Mouse (Mus musculus) kidney, embryonic 15.5 days (tissue): ENCODE measurements at regions not wholly inside any gene's neighbourhood (a gene's known extent, or its start where the extent isn't known, plus 50 kb on each side); places are given as distances from the start of the nearest gene placed in this dataset.

Experiments used
- ATAC-seq: fragments of 200-750 bp; cut with Nextera tagmentation; replicated peaks from 2 replicates; pipeline ENCODE4 v1.8.0; 2017; ENCODE audit warnings: moderate TSS enrichment; ENCODE audit not compliant: low FRiP score
- H3K27ac ChIP-seq: fragments of 300-500 bp; sonication (generic); 2 replicates; pipeline ENCODE4 v1.5.1; 2015; ENCODE audit warnings: mild to moderate bottlenecking, inconsistent platforms
- H3K27me3 ChIP-seq: fragments of 300-500 bp; sonication (generic); 2 replicates; pipeline ENCODE4 v1.6.1; 2015; ENCODE audit warnings: inconsistent platforms
- H3K36me3 ChIP-seq: fragments of 300-500 bp; sonication (generic); 2 replicates; pipeline ENCODE4 v1.6.1; 2015; ENCODE audit warnings: inconsistent platforms
- H3K4me1 ChIP-seq: fragments of 300-500 bp; sonication (generic); 2 replicates; pipeline ENCODE4 v1.6.1; 2015; ENCODE audit warnings: inconsistent platforms
- H3K4me2 ChIP-seq: fragments of 300-500 bp; sonication (generic); 2 replicates; pipeline ENCODE4 v1.6.1; 2015; ENCODE audit warnings: moderate library complexity, mild to moderate bottlenecking, inconsistent platforms
- H3K4me3 ChIP-seq: fragments of 300-500 bp; sonication (generic); replicated peaks from 2 replicates; pipeline ENCODE4 v1.5.1; 2015; ENCODE audit warnings: mild to moderate bottlenecking, inconsistent platforms
- H3K9ac ChIP-seq: fragments of 300-500 bp; sonication (generic); 2 replicates; pipeline ENCODE4 v1.6.1; 2015; ENCODE audit warnings: mild to moderate bottlenecking, inconsistent platforms
- H3K9me3 ChIP-seq: fragments of 300-500 bp; sonication (generic); replicated peaks from 2 replicates; pipeline ENCODE4 v1.6.1; 2016; ENCODE audit warnings: inconsistent platforms
- WGBS: fragments of 180-500 bp; shearing (Covaris S2); methylation state at CpG from one replicate; pipeline ENCODE4 v1.1.7; 2015; ENCODE audit warnings: mixed read lengths; 5-methylcytosine and 5-hydroxymethylcytosine counted together

- Histone ChIP-seq H3K27me3 (no peaks in the 10 kb centered on the region), H3K4me1 (no peaks in the 10 kb centered on the region), H3K4me2 (no peak overlapping the region), H3K9me3 (no peaks in the 10 kb centered on the region), H3K9ac (no peak overlapping the region), H3K36me3 (no peaks in the 10 kb centered on the region), H3K4me3 (no peak overlapping the region), H3K27ac (no peak overlapping the region)
- 72% methylated on average over 3 of the region's 3 CpGs for WGBS
- ATAC-seq: no peak
Observed at GRCm38 (mm10) chr3:15186731-15187130, 145.4 kb downstream of the Gm9733 start.

DNA sequence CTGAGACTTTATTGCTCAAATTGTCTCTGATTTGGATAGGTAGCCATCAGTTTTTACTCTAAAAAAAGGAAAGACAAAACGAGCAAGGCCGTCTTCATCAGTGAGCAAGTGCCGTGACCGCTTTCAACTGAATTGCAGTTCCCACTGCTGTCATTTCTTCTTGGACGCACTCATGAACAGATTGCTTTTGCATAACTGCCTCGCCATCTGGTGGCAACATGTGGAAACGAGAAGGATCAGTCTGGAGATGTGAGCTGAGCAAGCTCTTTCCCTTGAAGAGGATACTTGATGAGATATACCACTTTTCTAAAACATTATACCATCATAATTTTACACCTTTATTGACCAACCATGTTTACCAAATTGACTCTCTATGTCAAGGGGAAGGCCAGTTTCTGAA, 137.7 kb downstream of the Gm9733 start:
- no peaks in the 10 kb centered on the region for H3K27me3 ChIP-seq
- no peaks in the 10 kb centered on the region for H3K36me3 ChIP-seq
- H3K4me2 ChIP-seq: no peak overlapping the region
- H3K4me1 ChIP-seq: no peaks in the 10 kb centered on the region
- no peaks in the 10 kb centered on the region for H3K9me3 ChIP-seq
- H3K9ac ChIP-seq: no peak overlapping the region
- H3K27ac ChIP-seq: no peak overlapping the region
- no peak overlapping the region for H3K4me3 ChIP-seq
- ATAC-seq: peak; percentile 82; the same call in 1 of the 2 replicates
- WGBS: 7% methylated on average over 7 of the region's 7 CpGs

DNA sequence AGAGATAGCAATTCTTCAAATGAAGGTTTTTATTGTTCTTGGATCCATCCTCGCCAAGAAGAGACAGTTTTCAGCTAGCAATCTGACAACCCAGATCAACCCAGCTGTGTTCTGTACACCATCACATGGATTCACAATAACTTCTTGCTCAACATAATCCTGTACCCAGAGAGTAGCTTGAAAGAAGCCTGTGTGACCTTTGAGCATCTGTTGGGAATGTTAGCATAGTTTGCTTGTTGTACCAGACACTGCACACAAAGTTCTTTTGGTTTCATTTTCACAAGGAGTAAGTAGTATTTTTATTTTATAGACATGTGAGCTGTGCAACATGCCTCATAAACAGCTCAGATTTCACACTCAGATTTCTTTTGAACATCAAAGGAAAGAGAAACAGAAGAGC, 136.0 kb downstream of the Gm9733 start:
- ATAC-seq: no peak
- Histone ChIP-seq H3K9me3 (no peaks in the 10 kb centered on the region), H3K36me3 (no peaks in the 10 kb centered on the region), H3K27ac (no peak overlapping the region), H3K4me3 (no peak overlapping the region), H3K9ac (no peak overlapping the region), H3K27me3 (no peaks in the 10 kb centered on the region), H3K4me2 (no peak overlapping the region), H3K4me1 (no peaks in the 10 kb centered on the region)
- 54% methylated on average over 1 of the region's 1 CpGs for WGBS

- 86% methylated on average over 3 of the region's 3 CpGs for WGBS
- H3K27me3 ChIP-seq: no peaks in the 10 kb centered on the region
- no peak overlapping the region for H3K9ac ChIP-seq
- H3K4me3 ChIP-seq: no peak overlapping the region
- H3K4me2 ChIP-seq: no peak overlapping the region
- no peaks in the 10 kb centered on the region for H3K9me3 ChIP-seq
- no peaks in the 10 kb centered on the region for H3K36me3 ChIP-seq
- no peak overlapping the region for H3K27ac ChIP-seq
- no peak for ATAC-seq
- no peaks in the 10 kb centered on the region for H3K4me1 ChIP-seq
Observed at GRCm38 (mm10) chr3:15198086-15198485, 134.0 kb downstream of the Gm9733 start.

DNA sequence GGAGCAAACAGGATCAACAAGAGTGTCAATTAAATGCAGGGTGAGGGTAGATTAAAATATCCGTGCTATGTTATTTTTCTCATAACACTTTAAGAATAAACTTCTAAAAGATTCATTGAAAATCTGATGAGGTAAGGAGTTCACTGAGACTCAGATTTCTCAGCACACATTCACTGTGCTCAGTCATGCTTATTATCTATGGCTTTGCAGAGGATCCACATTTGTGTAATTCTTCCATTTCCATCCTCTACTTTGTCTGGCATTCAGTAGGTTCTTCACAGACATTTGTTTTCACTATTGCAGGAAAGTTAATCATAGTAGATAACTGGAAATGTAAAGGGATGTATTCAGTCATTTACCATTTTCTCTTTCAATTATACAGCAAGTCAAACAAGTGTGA, 131.8 kb downstream of the Gm9733 start:
- no peak overlapping the region for H3K27ac ChIP-seq
- H3K4me1 ChIP-seq: no peaks in the 10 kb centered on the region
- 67% methylated on average over 1 of the region's 1 CpGs for WGBS
- no peaks in the 10 kb centered on the region for H3K36me3 ChIP-seq
- no peak overlapping the region for H3K4me2 ChIP-seq
- no peak overlapping the region for H3K4me3 ChIP-seq
- no peaks in the 10 kb centered on the region for H3K9me3 ChIP-seq
- H3K9ac ChIP-seq: no peak overlapping the region
- no peaks in the 10 kb centered on the region for H3K27me3 ChIP-seq
- no peak for ATAC-seq

DNA sequence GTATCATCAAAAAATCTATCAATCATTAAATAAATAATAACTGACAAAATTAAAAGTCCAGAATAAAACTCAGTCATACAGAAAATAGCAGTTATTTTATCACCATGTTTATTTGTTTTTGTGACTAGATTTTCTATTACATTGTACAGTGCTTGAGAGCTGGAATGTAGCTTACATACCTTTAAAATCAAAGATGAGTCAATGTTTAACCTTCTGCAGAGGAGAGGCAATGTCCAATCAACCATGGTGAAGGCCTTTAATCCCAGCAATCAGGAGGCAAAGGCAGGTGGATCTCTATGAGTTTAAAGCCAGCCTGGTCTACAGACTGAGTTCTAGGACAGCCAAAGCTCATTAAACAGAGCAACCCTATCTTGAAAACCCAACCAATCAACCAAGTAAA, 131.1 kb downstream of the Gm9733 start:
- H3K4me2 ChIP-seq: no peak overlapping the region
- ATAC-seq: 0 out of 2 replicates have a peak, but pooled peaks have one; percentile 54
- H3K27ac ChIP-seq: no peak overlapping the region
- H3K9me3 ChIP-seq: no peaks in the 10 kb centered on the region
- no peaks in the 10 kb centered on the region for H3K36me3 ChIP-seq
- H3K27me3 ChIP-seq: no peaks in the 10 kb centered on the region
- no peaks in the 10 kb centered on the region for H3K4me1 ChIP-seq
- H3K9ac ChIP-seq: no peak overlapping the region
- H3K4me3 ChIP-seq: no peak overlapping the region

GRCm38 (mm10) chr3:15202760-15203159, 129.3 kb downstream of the Gm9733 start:
- no peak overlapping the region for H3K4me3 ChIP-seq
- no peak overlapping the region for H3K9ac ChIP-seq
- H3K27ac ChIP-seq: no peak overlapping the region
- ATAC-seq: no peak
- no peaks in the 10 kb centered on the region for H3K9me3 ChIP-seq
- 77% methylated on average over 7 of the region's 7 CpGs for WGBS
- H3K4me1 ChIP-seq: no peaks in the 10 kb centered on the region
- H3K36me3 ChIP-seq: no peaks in the 10 kb centered on the region
- H3K4me2 ChIP-seq: no peak overlapping the region
- no peaks in the 10 kb centered on the region for H3K27me3 ChIP-seq

DNA sequence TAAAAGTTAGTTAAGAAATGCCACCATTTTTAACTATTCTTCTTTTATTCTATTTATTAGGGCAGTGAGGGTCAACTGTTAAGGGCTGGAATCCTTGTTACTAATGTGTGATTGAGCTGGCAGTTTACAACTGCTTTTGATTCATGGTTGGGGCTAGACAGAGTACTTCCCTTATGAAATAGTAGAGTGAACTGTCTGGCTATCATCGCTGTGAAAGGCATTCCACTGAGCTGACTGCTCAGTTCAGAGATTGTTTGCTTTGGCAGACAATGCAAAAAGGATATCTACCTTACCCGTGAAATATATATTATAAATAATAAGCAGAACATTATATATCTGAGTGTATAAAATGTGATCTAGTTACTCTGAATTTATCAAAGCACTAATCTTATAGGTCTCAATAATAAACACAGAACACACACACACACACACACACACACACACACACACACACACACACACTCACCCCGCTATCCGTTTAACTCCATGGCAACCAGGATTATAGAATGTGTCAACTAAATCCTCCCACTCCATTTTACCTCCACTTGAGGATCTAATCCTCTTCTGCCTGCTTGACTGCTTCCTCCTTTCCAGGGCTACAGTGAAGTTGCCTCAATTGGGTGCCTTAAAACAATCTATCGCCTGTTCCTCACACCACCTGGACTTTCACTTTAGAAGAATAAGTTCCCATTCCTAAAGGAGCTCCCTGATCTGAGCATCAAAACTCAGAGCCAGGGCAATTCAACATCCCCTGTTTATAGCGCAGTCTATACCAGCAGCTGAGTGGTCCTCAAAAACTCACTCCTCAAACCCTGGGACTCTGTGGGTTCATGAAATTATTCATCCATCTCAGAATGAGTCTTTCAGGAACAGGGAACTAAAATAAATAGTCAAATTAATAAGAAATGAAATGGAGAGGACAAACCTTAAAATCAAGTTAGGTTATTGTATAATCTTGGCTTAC, 126.6 kb downstream of the Gm9733 start:
- 49% methylated on average over 6 of the region's 6 CpGs for WGBS

DNA sequence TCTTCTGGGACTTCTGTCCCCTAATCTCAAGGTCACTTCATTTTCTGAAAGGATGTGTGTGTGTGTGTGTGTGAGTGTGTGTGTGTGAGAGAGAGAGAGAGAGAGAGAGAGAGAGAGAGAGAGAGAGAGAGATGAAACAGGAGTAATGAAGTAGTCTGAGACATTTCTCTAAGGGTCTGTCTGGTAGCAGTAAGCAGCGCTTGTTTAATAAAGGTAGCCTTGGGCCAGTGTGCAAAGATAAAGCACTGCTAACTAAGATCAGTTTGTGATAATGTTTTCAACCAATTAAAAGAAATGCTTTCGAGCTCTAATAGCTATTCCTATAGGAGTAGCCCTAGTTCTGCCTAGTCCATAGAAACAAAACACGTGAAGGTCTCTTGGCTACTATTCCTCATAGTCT, 119.7 kb downstream of the Gm9733 start:
- 77% methylated on average over 3 of the region's 3 CpGs for WGBS
- H3K4me2 ChIP-seq: no peak overlapping the region
- H3K27ac ChIP-seq: no peak overlapping the region
- no peak for ATAC-seq
- no peaks in the 10 kb centered on the region for H3K9me3 ChIP-seq
- H3K27me3 ChIP-seq: no peaks in the 10 kb centered on the region
- no peak overlapping the region for H3K4me3 ChIP-seq
- no peak overlapping the region for H3K9ac ChIP-seq
- no peaks in the 10 kb centered on the region for H3K36me3 ChIP-seq
- no peaks in the 10 kb centered on the region for H3K4me1 ChIP-seq

More for the DNA sequence above, 126.6 kb downstream of the Gm9733 start:
- H3K4me3 ChIP-seq: no peak overlapping the region
- no peaks in the 10 kb centered on the region for H3K4me1 ChIP-seq
- H3K9ac ChIP-seq: no peak overlapping the region
- no peak for ATAC-seq
- no peaks in the 10 kb centered on the region for H3K27me3 ChIP-seq
- H3K9me3 ChIP-seq: no peaks in the 10 kb centered on the region
- no peak overlapping the region for H3K27ac ChIP-seq
- no peaks in the 10 kb centered on the region for H3K36me3 ChIP-seq
- no peak overlapping the region for H3K4me2 ChIP-seq

GRCm38 (mm10) chr3:15217591-15217990, 114.5 kb downstream of the Gm9733 start:
- Histone ChIP-seq H3K27me3 (no peaks in the 10 kb centered on the region), H3K36me3 (no peaks in the 10 kb centered on the region), H3K9me3 (no peaks in the 10 kb centered on the region), H3K4me2 (no peak overlapping the region), H3K4me1 (no peaks in the 10 kb centered on the region), H3K4me3 (no peak overlapping the region), H3K27ac (no peak overlapping the region), H3K9ac (no peak overlapping the region)
- ATAC-seq: no peak

DNA sequence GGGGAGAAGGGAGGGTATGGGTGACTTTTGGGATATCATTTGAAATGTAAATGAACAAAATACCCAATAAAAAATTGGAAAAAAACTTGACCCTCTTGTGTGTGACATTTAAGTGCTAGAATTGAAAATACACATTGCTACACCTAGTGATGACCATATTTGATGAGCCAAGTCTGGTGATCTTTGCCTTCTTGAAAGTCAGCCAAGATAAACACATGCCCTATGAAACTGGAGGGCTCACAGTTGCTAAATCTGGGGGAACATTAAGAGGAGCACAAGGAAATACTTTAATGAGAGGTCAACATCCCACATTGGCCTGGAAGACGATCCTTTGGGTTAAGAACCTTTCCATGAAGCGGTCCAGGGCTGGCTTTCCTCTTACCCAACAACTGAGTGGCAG, 112.8 kb downstream of the Gm9733 start:
- Histone ChIP-seq H3K9ac (no peak overlapping the region), H3K9me3 (no peaks in the 10 kb centered on the region), H3K27ac (no peak overlapping the region), H3K27me3 (no peaks in the 10 kb centered on the region), H3K4me1 (no peaks in the 10 kb centered on the region), H3K36me3 (no peaks in the 10 kb centered on the region), H3K4me2 (no peak overlapping the region), H3K4me3 (no peak overlapping the region)
- WGBS: 29% methylated on average over 2 of the region's 2 CpGs
- no peak for ATAC-seq

DNA sequence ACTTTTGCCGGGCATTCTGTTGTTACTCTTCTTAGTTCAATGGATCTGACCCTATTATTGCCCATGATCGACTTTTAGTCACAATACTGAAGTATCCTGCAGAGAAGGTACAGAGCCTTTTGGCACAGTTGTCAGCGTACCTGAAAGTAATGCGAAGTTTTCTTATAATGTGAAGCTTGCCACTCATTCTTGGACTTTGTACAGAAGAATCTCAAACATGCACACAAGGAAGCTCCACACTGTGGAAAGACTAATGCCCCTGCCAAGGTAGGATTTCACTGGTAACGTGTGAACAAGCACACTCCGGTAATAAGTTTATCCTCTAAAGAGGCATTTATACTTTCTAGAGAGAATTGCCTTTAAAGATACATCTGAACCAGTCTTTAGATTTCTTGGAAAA, 108.8 kb downstream of the Gm9733 start:
- Histone ChIP-seq H3K36me3 (no peaks in the 10 kb centered on the region), H3K27me3 (no peaks in the 10 kb centered on the region), H3K4me2 (no peak overlapping the region), H3K27ac (no peak overlapping the region), H3K4me3 (no peak overlapping the region), H3K9me3 (no peaks in the 10 kb centered on the region), H3K9ac (no peak overlapping the region), H3K4me1 (no peaks in the 10 kb centered on the region)
- no peak for ATAC-seq
- WGBS: 83% methylated on average over 6 of the region's 6 CpGs

- ATAC-seq: no peak
- Histone ChIP-seq H3K4me2 (no peak overlapping the region), H3K27ac (no peak overlapping the region), H3K4me3 (no peak overlapping the region), H3K27me3 (no peaks in the 10 kb centered on the region), H3K9me3 (no peaks in the 10 kb centered on the region), H3K4me1 (no peaks in the 10 kb centered on the region), H3K36me3 (no peaks in the 10 kb centered on the region), H3K9ac (no peak overlapping the region)
- 52% methylated on average over 1 of the region's 1 CpGs for WGBS
Observed at GRCm38 (mm10) chr3:15224452-15224851, 107.7 kb downstream of the Gm9733 start.
